Mouse (Mus musculus) lung, adult 10 weeks (tissue): Measurements from ENCODE around the gene Gm16429. TPM values are rescaled to one million over a fixed set of nuclear protein-coding genes. Genes with fewer than 3 reads are reported as not detected.

Experiments
- polyA plus RNA-seq: library from polyadenylated mRNA; stranded (reverse); fragments of 350-450 nt; fragmentation: Illumina TruSeq; extraction: RNeasy Lipid Tissue Mini Kit (QIAGEN cat#74804); gene quantifications from one replicate; pipeline ENCODE4 v1.2.3, GENCODE M21; 2014; ENCODE audit warnings: low read depth, low replicate concordance; ENCODE audit not compliant: insufficient read depth

Gm16429 gene
- not detected for polyA plus RNA-seq

DNA sequence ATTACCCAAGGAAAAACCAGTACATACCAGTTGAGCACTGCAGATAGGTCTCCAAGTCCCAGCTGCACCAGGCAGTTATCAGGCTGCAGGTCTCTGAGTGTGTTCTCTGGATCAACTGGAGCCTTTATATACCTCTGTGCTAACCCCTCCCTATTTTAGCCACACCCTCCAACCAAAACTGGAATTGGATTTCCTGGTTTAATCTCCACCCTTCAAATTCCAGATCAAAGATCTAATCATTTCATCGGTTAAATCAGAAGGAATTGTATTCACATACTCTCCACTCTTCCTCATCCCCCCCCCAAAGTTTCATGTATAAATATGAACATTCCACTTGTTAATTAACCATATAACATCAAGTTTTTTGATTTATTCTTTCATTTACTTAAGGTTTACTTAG, at the start of gene Gm16429:
Gene Gm16429 (minus strand): TSS at position 101 of the 400 bp plus-strand sequence.

Other genes with a start within 250 kb of the Gm16429 start
- not detected for gene Gm7792, start 85.3 kb downstream of the Gm16429 start, polyA plus RNA-seq
- gene BC061212, start 141.5 kb upstream of the Gm16429 start, polyA plus RNA-seq: not detected
- gene Gm6351, start 147.3 kb upstream of the Gm16429 start, polyA plus RNA-seq: not detected